Mouse (Mus musculus): Measurements from ENCODE around the gene Rsg1.

Gene Rsg1

GRCm38 (mm10) chr4:141213770-141214336, at the start of gene Rsg1:
TSS of gene Rsg1 (plus strand) at chr4:141213956.
- DNase-seq (ENCODE audit: low spot score) = peak; percentile 94

GRCm38 (mm10) chr4:141165744-141166292, 47.9 kb upstream of the Rsg1 start:
- DNase-seq (ENCODE audit: low spot score) = no peak

DNA sequence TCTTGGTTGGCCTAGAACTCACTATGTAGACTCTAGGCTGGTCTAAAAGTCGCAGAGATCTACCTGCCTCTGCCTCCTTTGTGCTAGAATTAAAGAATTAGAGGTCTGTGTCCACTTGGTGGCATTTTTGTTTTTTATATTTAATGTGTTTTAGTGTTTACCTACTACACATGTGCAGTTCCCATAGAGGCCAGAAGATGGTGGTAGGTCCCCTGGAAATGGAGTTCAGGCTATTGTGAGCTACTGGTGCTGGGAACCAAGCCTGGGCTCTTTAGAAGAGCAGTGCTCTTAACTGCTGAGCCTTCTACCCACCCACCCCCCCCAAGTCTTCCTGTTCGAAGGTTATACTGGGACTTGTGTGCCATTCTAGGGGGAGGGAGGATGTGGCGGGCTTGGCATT, 46.6 kb upstream of the Rsg1 start:
- DNase-seq (ENCODE audit: low spot score) = no peak

GRCm38 (mm10) chr4:141172121-141172520, 41.6 kb upstream of the Rsg1 start:
- DNase-seq (ENCODE audit: low spot score) = no peak

GRCm38 (mm10) chr4:141175783-141176182, 38.0 kb upstream of the Rsg1 start:
- DNase-seq (ENCODE audit: low spot score) = no peak

- DNase-seq (ENCODE audit: low spot score) = no peak
Observed at GRCm38 (mm10) chr4:141176328-141176838, 37.4 kb upstream of the Rsg1 start.

DNA sequence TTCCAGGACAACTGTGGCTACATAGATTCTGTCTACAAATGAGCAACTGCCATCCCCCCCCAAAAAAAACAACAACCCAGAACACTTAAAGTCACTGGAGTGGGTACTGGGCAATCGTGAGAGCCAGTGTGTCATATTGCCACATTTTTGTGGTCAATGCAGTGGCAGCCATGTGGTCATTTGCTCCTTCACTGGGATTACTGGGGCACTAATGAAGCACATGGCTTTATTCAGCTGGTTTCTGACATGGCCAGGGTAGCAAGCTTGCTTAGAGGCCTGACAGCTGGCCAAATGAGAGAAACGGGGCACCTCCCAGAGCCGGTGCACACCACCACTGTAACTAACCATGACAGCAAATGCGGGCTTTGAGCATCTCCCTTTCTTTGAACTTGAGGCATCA, 35.3 kb upstream of the Rsg1 start:
- DNase-seq (ENCODE audit: low spot score) = no peak

- DNase-seq (ENCODE audit: low spot score) = no peak
Observed at GRCm38 (mm10) chr4:141180831-141181230, 32.9 kb upstream of the Rsg1 start.

DNA sequence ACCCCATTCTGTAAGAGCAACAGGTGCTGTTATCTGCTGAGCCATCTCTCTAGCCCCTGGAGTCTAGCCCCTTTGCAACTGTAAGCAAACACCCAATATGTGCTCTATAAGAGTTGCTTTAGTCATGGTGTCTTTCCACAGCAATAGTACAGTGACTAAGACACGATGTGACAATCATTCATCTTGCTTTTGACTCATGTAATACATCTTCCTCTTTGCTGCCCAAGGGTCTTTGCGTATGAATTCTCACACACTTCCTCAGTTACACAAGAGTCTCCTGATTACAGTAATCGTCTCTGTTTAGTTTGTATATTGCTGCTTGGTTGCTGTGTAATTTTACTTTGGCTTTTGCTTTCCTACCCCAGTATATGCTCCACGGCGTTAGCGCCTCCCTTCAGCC, 31.8 kb upstream of the Rsg1 start:
- no peak for DNase-seq (ENCODE audit: low spot score)

DNA sequence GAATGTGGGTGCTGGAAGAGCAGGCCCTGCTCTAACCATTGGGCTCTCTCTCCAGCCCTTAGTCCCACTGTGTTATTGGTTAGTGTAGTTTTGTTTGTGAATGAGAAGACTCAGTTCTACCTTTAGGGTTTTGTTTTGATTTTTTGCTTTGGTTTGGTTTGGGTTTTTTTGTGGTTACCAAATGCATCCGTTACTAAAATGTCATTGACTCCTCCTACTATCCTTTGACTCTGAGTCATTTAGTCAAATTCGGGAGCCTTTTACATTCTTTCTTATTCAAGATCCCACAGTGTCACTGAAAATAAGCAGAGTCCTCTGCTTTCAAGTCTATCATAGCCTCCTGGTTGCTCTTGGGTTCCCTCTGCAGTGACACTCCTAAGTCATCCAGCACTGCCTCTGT, 29.8 kb upstream of the Rsg1 start:
- no peak for DNase-seq (ENCODE audit: low spot score)

DNA sequence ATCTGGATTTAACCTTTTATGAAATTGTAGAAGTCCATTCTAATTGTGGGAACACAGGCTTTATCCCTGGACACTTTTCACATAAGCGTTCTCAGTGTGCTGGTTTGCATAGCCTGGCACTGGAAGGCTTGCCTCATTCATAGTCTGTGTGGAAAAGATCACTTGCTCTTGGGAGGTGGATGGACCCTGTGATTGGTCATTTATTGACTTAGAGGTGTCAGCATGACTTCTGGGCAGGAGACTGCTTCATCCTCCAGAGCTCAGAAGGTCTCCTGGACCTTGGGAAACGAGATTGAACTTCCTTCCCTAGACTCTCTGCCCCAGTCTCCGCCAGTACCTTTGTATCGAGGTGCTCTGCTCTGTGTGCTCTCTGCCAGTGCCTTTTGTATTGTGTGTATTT, 29.3 kb upstream of the Rsg1 start:
- no peak for DNase-seq (ENCODE audit: low spot score)

GRCm38 (mm10) chr4:141186923-141187836, 26.6 kb upstream of the Rsg1 start:
- DNase-seq (ENCODE audit: low spot score) = no peak

DNA sequence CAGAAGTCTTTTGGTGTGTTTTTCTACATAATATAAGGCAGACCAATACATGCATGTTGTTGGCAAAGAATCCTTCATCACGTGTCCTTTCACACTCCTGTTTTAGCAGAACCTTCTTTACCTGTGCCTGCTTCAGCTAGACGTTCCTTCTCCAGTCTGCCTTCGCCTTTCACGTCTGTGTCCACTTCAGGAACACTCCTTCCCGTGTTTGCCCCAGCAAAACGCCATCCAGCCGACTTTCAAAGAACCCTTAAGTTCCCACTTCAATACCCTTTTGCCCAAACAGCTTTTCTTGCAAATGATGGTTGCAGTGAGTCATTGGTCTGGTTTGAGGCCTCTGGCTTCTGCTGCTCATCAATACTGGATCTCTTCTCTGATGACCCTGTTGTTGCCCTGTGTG, 22.5 kb upstream of the Rsg1 start:
- no peak for DNase-seq (ENCODE audit: low spot score)

DNA sequence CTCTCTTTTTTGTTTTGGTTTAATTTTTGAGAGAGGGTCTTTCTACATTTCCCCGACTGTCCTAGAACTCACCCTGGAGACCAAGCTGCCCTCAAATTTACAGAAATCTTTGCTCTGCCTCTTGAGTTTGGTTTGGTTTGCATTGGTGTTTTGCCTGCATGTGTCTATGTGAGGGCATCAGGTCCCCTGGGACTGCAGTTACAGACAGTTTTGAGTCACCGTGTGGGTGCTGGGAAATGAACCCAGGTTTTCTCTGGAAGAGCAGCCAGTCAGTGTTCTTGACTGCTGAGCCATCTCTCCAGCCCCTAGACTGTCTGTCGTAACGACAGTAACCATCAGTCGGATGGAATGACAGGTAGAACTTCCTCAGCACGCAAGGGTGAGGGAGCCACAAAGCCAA, 19.2 kb upstream of the Rsg1 start:
- DNase-seq (ENCODE audit: low spot score) = no peak

GRCm38 (mm10) chr4:141196981-141197685, 16.6 kb upstream of the Rsg1 start:
- DNase-seq (ENCODE audit: low spot score) = no peak

DNA sequence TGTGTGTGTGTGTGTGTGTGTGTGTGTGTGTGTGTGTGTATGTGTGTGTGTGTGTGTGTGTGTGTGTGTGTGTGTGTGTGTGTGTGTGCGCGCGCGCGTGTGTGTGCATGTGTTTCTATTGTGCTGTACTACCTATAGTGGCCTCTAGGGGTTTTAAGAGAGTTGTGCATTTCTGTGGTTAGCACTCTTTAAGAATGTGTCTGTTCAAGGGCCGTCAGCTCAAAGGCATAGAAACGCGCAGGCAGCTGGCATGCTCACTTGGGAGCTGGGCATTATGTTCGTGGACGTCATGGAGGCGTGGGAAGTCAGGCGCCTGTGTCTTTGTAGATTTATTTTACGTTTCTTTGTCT, 16.1 kb upstream of the Rsg1 start:
- DNase-seq (ENCODE audit: low spot score) = no peak

GRCm38 (mm10) chr4:141200906-141201305, 12.8 kb upstream of the Rsg1 start:
- DNase-seq (ENCODE audit: low spot score) = no peak

DNA sequence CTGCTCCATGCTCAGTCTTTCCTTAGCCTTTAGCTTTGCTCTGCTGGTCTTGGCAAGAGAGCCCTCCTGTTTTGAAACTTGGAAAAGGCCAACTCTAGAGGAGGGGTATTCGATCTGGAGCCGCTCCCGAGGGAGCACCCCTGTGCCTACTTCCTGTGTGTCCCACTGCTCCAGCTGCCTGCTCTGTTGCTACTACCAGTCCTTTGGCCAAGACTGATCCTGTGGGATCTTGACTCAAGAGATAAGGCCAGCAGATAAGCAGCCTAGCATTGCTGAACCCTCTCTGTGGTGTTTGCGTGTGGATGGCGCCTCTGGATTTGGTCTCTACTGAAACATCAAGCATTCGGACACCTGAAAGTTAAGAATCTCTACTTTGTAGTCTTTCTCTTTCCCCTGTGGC, 11.6 kb upstream of the Rsg1 start:
- no peak for DNase-seq (ENCODE audit: low spot score)

DNA sequence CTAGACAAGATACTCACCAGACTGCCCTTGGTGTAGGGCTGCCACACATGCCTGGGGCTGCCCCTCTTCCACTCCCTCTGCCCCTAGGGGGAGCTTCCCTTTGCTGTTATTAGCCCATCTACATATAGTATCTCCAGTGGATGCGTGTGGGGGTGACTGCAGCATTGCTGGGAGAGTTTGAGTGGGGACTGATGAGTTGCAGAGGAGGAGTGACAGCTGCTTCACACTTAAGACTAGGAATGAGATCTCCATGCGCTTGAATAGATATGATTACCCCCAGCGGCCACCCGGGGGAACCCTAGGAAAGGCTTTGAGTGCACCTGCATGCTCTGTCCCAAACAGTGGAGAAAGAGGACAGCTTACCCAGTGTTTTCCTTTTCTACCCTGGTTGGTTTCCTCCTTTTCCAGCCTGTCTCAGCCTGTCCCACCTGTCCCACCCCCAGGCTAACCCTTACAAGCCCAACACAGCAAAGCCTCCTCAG, 9.1 kb upstream of the Rsg1 start:
- DNase-seq (ENCODE audit: low spot score) = no peak

DNA sequence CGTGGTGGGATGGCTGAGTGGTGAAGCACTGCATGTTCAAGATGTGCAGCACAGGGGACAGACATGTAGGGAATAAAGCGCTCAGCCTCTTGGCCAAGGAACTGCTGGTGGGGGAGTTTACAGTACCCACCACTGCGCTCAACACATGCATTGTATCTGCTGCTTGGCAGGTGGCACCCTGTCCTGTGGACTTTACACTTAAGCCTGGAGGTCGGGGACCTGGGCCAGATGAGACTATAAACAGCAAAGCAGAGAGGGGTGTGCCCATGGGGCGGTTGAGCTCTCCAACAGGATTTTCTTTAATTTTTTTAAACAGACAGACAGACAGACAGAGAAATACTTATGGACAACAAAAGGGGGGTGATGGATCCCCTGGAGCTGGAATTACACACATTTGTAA, 6.7 kb upstream of the Rsg1 start:
- no peak for DNase-seq (ENCODE audit: low spot score)

GRCm38 (mm10) chr4:141210524-141211219, 3.1 kb upstream of the Rsg1 start:
- DNase-seq (ENCODE audit: low spot score) = no peak

- DNase-seq (ENCODE audit: low spot score) = no peak
Observed at GRCm38 (mm10) chr4:141211646-141212045, 2.1 kb upstream of the Rsg1 start.

All from ovary, postnatal 36 days (tissue).